Mouse (Mus musculus) midbrain, embryonic 11.5 days (tissue): ENCODE measurements at regions not wholly inside any gene's neighbourhood (a gene's known extent, or its start where the extent isn't known, plus 50 kb on each side); places are given as distances from the start of the nearest gene placed in this dataset.

ENCODE experiments used
- ATAC-seq: fragments of 200-750 bp; cut with Nextera tagmentation; 2 replicates; pipeline ENCODE4 v1.8.0; 2017; ENCODE audit warnings: moderate TSS enrichment, moderate library complexity; ENCODE audit not compliant: low FRiP score
- DNase-seq: peaks from one replicate; pipeline ENCODE4 v3.0.0; 2015; ENCODE audit warnings: low spot score; ENCODE audit errors: missing footprints
- H3K27ac ChIP-seq: fragments of 300-500 bp; sonication (generic); 2 replicates; pipeline ENCODE4 v1.5.1; 2014; ENCODE audit warnings: low read depth, low read length
- H3K27me3 ChIP-seq: fragments of 300-500 bp; sonication (generic); 2 replicates; pipeline ENCODE4 v1.6.1; 2014; ENCODE audit warnings: mild to moderate bottlenecking, low read length, moderate library complexity, mixed read lengths; ENCODE audit not compliant: control insufficient read depth, insufficient read depth
- H3K36me3 ChIP-seq: fragments of 300-500 bp; sonication (generic); 2 replicates; pipeline ENCODE4 v1.6.1; 2014; ENCODE audit warnings: mild to moderate bottlenecking, low read length, moderate library complexity, mixed read lengths; ENCODE audit not compliant: control insufficient read depth, insufficient read depth
- H3K4me1 ChIP-seq: fragments of 300-500 bp; sonication (generic); 2 replicates; pipeline ENCODE4 v1.6.1; 2014; ENCODE audit warnings: low read length; ENCODE audit not compliant: control insufficient read depth, insufficient read depth
- H3K4me2 ChIP-seq: fragments of 300-500 bp; sonication (generic); 2 replicates; pipeline ENCODE4 v1.6.1; 2014; ENCODE audit warnings: mild to moderate bottlenecking, moderate library complexity
- H3K4me3 ChIP-seq: fragments of 300-500 bp; sonication (generic); 2 replicates; pipeline ENCODE4 v1.5.1; 2014; ENCODE audit warnings: low read depth, low read length
- H3K9ac ChIP-seq: fragments of 300-500 bp; sonication (generic); 2 replicates; pipeline ENCODE4 v1.6.1; 2014; ENCODE audit warnings: low read length
- H3K9me3 ChIP-seq: fragments of 300-500 bp; sonication (generic); 2 replicates; pipeline ENCODE4 v1.6.1; 2016; ENCODE audit warnings: low read length; ENCODE audit not compliant: control insufficient read depth
- WGBS: fragments of 180-500 bp; shearing (Covaris S2); extraction: QIAGEN DNeasy Blood & Tissue Kit; methylation state at CpG from one replicate; pipeline ENCODE4 v1.1.7; 2014; 5-methylcytosine and 5-hydroxymethylcytosine counted together

DNA sequence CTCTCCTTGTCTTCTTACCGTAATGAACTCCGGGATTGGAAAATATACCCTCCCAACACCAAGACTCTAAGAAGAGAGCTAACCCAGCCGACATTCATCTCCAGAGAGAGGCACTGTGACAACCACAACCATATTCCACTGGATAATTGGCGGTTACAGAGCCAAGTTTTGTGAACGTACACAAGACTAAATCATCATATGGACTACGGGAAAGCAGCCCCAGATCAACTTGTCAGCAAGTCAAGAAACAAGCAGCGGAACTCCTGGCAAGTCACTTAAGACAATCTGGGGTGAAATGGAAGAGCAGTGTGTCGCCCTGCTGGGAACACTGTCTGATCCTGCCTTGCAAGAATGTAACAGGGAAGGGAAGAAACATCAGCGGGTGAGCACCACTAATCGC is 52.6 kb upstream of the Bach2 start:
- Histone ChIP-seq H3K4me2 (no peak overlapping the region), H3K9me3 (no peaks in the 10 kb centered on the region), H3K9ac (no peak overlapping the region), H3K27me3 (no peaks in the 10 kb centered on the region), H3K36me3 (no peaks in the 10 kb centered on the region), H3K4me1 (0 out of 2 replicates have a peak, but pooled peaks cover 2% of the 10 kb centered on the region), H3K4me3 (no peak overlapping the region), H3K27ac (no peak overlapping the region)
- no peak for DNase-seq
- 82% methylated on average over 10 of the region's 10 CpGs for WGBS
- ATAC-seq = no peak

DNA sequence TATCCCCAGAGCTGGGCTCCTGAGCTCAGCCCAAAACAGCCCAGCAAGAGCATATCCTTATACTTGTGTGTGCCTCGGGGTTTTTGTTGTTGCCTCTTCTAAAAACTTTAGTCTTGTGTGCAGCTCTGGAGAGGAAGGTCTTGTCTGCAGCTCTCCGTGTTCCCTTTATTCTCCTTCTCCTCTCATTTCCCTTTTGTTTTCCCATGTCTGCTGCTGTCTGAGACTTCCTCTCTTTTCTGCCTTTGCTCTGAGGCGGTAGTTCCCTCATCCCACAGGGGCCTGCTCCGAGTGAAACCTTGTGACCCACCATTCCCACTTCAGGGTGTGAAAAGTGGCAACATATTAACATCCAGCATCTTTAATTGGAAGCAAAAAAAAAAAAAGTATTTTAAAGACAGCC is 51.5 kb upstream of the Bach2 start:
- no peak overlapping the region for H3K27ac ChIP-seq
- ATAC-seq = no peak

DNA sequence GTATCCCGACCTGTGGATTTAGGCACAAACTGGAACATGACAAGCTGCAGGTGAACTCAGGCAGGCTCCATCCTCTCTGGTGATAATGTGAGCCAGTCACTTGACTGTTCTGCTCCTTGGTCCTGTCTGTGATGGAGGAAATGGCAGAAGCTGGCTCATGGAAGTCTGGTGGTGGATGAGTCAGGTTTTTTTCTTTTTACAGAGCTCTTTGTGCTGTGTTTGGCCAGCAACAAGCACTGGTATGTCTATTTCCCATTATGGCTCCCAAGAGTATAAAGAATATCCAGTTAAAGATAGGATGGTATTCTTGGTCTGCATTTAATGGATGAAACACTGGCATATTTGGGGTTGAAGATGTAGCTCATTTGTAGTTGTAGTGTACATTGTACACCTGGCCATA is 50.5 kb upstream of the Bach2 start:
- ATAC-seq (no peak), DNase-seq (no peak)
- Histone ChIP-seq H3K27ac (no peak overlapping the region), H3K4me3 (no peak overlapping the region), H3K4me1 (0 out of 2 replicates have a peak, but pooled peaks cover 2% of the 10 kb centered on the region), H3K36me3 (no peaks in the 10 kb centered on the region), H3K9ac (no peak overlapping the region), H3K27me3 (no peaks in the 10 kb centered on the region), H3K9me3 (no peaks in the 10 kb centered on the region), H3K4me2 (no peak overlapping the region)
- WGBS = 95% methylated on average over 1 of the region's 1 CpGs

More for the DNA sequence above, 51.5 kb upstream of the Bach2 start:
- 60% methylated on average over 4 of the region's 4 CpGs for WGBS
- no peaks in the 10 kb centered on the region for H3K27me3 ChIP-seq
- DNase-seq = no peak
- H3K4me3 ChIP-seq = no peak overlapping the region
- H3K4me2 ChIP-seq = no peak overlapping the region
- no peaks in the 10 kb centered on the region for H3K36me3 ChIP-seq
- no peak overlapping the region for H3K9ac ChIP-seq
- 0 out of 2 replicates have a peak, but pooled peaks cover 2% of the 10 kb centered on the region for H3K4me1 ChIP-seq
- H3K9me3 ChIP-seq = no peaks in the 10 kb centered on the region

DNA sequence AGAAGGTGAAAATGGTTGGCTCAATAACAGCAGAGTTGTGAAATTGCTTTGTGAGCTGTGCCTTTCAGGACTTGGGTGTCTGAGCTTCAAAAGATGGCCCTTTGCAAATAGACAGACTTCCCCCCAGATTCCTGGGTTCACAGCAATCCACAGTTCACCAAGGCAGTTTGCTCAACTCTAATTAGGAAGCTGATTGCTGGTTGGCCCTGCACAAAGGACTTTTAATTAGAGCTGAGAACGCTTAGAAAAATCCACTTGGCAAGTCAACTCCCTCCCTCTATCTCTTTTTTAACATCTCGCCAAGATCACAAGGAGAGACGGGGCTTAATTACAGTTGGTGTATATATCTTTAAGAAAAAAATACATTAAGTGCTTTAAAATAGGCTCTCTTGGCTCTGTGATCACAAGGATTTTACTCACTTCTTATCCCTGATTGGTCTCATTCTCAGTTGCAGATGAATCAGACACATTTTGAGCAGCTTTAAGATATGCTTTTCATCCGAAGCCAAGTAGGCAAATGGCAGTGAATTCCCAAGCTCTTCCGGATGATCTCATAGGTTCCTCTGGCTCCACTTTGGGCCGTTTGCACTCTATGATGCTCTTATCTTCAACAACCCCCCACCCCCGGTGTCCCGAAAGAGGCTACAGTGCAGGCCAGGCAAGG is 49.7 kb upstream of the Bach2 start:
- Histone ChIP-seq H3K9ac (no peak overlapping the region), H3K4me3 (no peak overlapping the region), H3K27me3 (no peaks in the 10 kb centered on the region), H3K4me2 (no peak overlapping the region), H3K27ac (no peak overlapping the region), H3K9me3 (no peaks in the 10 kb centered on the region), H3K36me3 (no peaks in the 10 kb centered on the region), H3K4me1 (0 out of 2 replicates have a peak, but pooled peaks cover 2% of the 10 kb centered on the region)
- ATAC-seq (no peak), DNase-seq (no peak)
- WGBS = 72% methylated on average over 8 of the region's 8 CpGs
